Mouse (Mus musculus) G1E (cell line): ENCODE data around the gene Ddit4.

Experiments
- CTCF ChIP-seq: IDR thresholded peaks from 2 replicates; pipeline ENCODE4 v1.5.1; 2012; ENCODE audit warnings: low read depth, low read length, inconsistent platforms, mixed read lengths
- GATA1 ChIP-seq: IDR thresholded peaks from 2 replicates; pipeline ENCODE4 v1.6.1; 2012; ENCODE audit warnings: borderline replicate concordance, low read length, inconsistent platforms, mixed read lengths

DNA sequence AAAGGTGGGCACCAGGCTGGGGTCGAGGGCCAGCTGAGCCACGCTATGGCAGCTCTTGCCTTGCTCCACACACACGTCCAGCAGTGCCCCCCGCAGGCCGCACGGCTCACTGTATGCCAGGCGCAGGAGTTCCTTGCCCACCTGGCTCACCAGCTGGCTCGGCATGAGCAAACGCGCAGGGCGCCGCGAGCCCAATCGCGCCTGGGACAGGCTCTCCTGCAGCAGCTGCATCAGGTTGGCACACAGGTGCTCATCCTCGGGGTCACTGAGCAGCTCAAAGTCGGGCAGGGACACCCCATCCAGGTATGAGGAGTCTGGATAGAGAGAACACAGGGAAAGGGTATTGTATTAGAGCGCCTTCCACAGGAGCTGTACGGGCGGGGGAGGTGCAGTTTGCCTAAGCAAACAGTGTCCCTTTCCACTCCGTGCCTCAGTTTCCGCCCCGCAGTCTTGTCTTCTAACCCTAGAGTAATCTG, 880 bp downstream of the Ddit4 start:
- TF ChIP-seq GATA1: no peak
- TF ChIP-seq CTCF: no peak
